In genomic region chr2:179662739-179663138, GRCm38 (mm10) we compare ENCODE assay signal across 9 mouse cellular contexts.
A peak's percentile ranks its signal among the peaks of the same experiment; 100 is the strongest.
DNase-seq lines count a peak whose midpoint lies in the region; ATAC-seq lines count a peak whose summit lies in the region.
"Had no signal": no experiment of that assay in that cellular context is flagged by ENCODE, and none has a peak within 500 bp of the region (broad histone marks: within the 10 kb centered on the region; RNA-seq: fewer than 3 reads in every experiment).

No protein-coding gene starts in this region.

- H3K27me3 ChIP-seq in lung, embryonic 16.5 days (ENCODE audit: control insufficient read depth, insufficient read depth, low read depth, low read length) = peaks cover 7% of the 10 kb centered on the region
- H3K27me3 ChIP-seq in forebrain, embryonic 14.5 days (replicated peaks; ENCODE audit: control insufficient read depth, insufficient read depth, low read length) = no peaks in the 10 kb centered on the region
- 0 out of 2 replicates have a peak, but pooled peaks cover 3% of the 10 kb centered on the region for H3K27me3 ChIP-seq in limb, embryonic 11.5 days (ENCODE audit: control insufficient read depth, insufficient read depth, low read length)
- no peaks in the 10 kb centered on the region for H3K27me3 ChIP-seq in stomach, embryonic 14.5 days (ENCODE audit: control insufficient read depth, insufficient read depth, low read length)

- peaks cover 8% of the 10 kb centered on the region; the same call in 1 of the 2 replicates for H3K4me1 ChIP-seq in lung, embryonic 16.5 days (replicated peaks; ENCODE audit: control insufficient read depth, insufficient read depth, low read length)
- H3K4me1 ChIP-seq in forebrain, embryonic 14.5 days (ENCODE audit: control insufficient read depth, insufficient read depth, low read length) = peaks cover 15% of the 10 kb centered on the region; the same call in 1 of the 2 replicates
- no peaks in the 10 kb centered on the region for H3K4me1 ChIP-seq in limb, embryonic 11.5 days (ENCODE audit: control insufficient read depth, insufficient read depth, low read length)
- H3K4me1 ChIP-seq in stomach, embryonic 14.5 days (ENCODE audit: control insufficient read depth, insufficient read depth, low read length) = peaks cover 6% of the 10 kb centered on the region; the same call in 1 of the 2 replicates

- WGBS in lung, embryonic 16.5 days = 6% methylated on average over 9 of the region's 9 CpGs
- WGBS in forebrain, embryonic 14.5 days = 16% methylated on average over 9 of the region's 9 CpGs
- WGBS in limb, embryonic 11.5 days = 9% methylated on average over 9 of the region's 9 CpGs
- WGBS in stomach, embryonic 14.5 days = 11% methylated on average over 9 of the region's 9 CpGs

- no peak overlapping the region for H3K27ac ChIP-seq in lung, embryonic 16.5 days (ENCODE audit: low read length)
- H3K27ac ChIP-seq in forebrain, embryonic 14.5 days (ENCODE audit: low read depth, low read length) = no peak overlapping the region
- H3K27ac ChIP-seq in limb, embryonic 11.5 days (replicated peaks; ENCODE audit: low read depth, low read length) = no peak overlapping the region
- no peak overlapping the region for H3K27ac ChIP-seq in stomach, embryonic 14.5 days (ENCODE audit: low read length)

- no peaks in the 10 kb centered on the region for H3K36me3 ChIP-seq in lung, embryonic 16.5 days (ENCODE audit: control insufficient read depth, insufficient read depth, low read length)
- no peaks in the 10 kb centered on the region for H3K36me3 ChIP-seq in forebrain, embryonic 14.5 days (ENCODE audit: control insufficient read depth, insufficient read depth, low read length)
- no peaks in the 10 kb centered on the region for H3K36me3 ChIP-seq in limb, embryonic 11.5 days (ENCODE audit: control insufficient read depth, insufficient read depth, low read length)
- H3K36me3 ChIP-seq in stomach, embryonic 14.5 days (ENCODE audit: control insufficient read depth, insufficient read depth, low read length) = no peaks in the 10 kb centered on the region

- ATAC-seq in lung, embryonic 16.5 days (ENCODE audit: low read depth) = no peak
- peak; percentile 40; the same call in 1 of the 2 replicates for ATAC-seq in forebrain, embryonic 14.5 days
- ATAC-seq in limb, embryonic 11.5 days (ENCODE audit: insufficient number of reproducible peaks, low FRiP score, low TSS enrichment, low read depth) = no peak
- no peak; the same call in 1 of the 2 replicates for ATAC-seq in stomach, embryonic 14.5 days (ENCODE audit: insufficient number of reproducible peaks, insufficient read depth, low FRiP score, low read depth)

- peak overlapping the region; percentile 48 for H3K4me2 ChIP-seq in lung, embryonic 16.5 days (ENCODE audit: low read depth, low read length)
- peak overlapping the region; percentile 33 for H3K4me2 ChIP-seq in forebrain, embryonic 14.5 days (ENCODE audit: low read length)
- H3K4me2 ChIP-seq in limb, embryonic 11.5 days (ENCODE audit: low read depth, severe bottlenecking) = peak overlapping the region; percentile 18; the same call in 1 of the 2 replicates
- H3K4me2 ChIP-seq in stomach, embryonic 14.5 days (replicated peaks; ENCODE audit: low read depth, low read length) = peak overlapping the region; percentile 40

- DNase-seq in lung, postnatal 14 days = no peak
- DNase-seq in forebrain, embryonic 14.5 days (ENCODE audit: low spot score) = peak; percentile 39
- no peak for DNase-seq in limb, embryonic 11.5 days (ENCODE audit: low spot score)
- DNase-seq in left cerebral cortex, adult 9 months (ENCODE audit: low spot score in 2 of 2) = no peak
- no peak for DNase-seq in right cerebral cortex, postnatal 36 days (ENCODE audit: low spot score in 2 of 2)
- DNase-seq: cerebellum, adult 9-10 months; right cerebral cortex, postnatal 4 days had no signal

- H3K9me3 ChIP-seq in lung, embryonic 16.5 days (ENCODE audit: control insufficient read depth, low read length) = no peaks in the 10 kb centered on the region
- no peaks in the 10 kb centered on the region for H3K9me3 ChIP-seq in forebrain, embryonic 14.5 days (replicated peaks; ENCODE audit: control insufficient read depth, low read length)
- no peaks in the 10 kb centered on the region for H3K9me3 ChIP-seq in limb, embryonic 11.5 days (ENCODE audit: control insufficient read depth, low read length)
- H3K9me3 ChIP-seq in stomach, embryonic 14.5 days (ENCODE audit: control insufficient read depth, low read depth, low read length) = no peaks in the 10 kb centered on the region

- H3K4me3 ChIP-seq in lung, embryonic 16.5 days (ENCODE audit: low read length) = peak overlapping the region; percentile 19; the same call in 1 of the 2 replicates
- H3K4me3 ChIP-seq in forebrain, embryonic 14.5 days (ENCODE audit: low read depth, low read length) = no peak overlapping the region
- no peak overlapping the region for H3K4me3 ChIP-seq in limb, embryonic 11.5 days (ENCODE audit: low read depth, low read length)
- H3K4me3 ChIP-seq in stomach, embryonic 14.5 days (ENCODE audit: low read depth, low read length) = peak overlapping the region; percentile 13; the same call in 1 of the 2 replicates

- H3K9ac ChIP-seq in lung, embryonic 16.5 days (ENCODE audit: low read length) = no peak overlapping the region
- no peak overlapping the region for H3K9ac ChIP-seq in forebrain, embryonic 14.5 days (ENCODE audit: low read length)
- no peak overlapping the region for H3K9ac ChIP-seq in limb, embryonic 11.5 days (ENCODE audit: low read length)
- H3K9ac ChIP-seq in stomach, embryonic 14.5 days (replicated peaks; ENCODE audit: low read depth, low read length) = no peak overlapping the region

Comparison
In these comparisons a context has a peak if more than half of its experiments do, and no peak if none do; other contexts are left out.
1. H3K4me3 ChIP-seq: peak in lung, embryonic 16.5 days (single experiment) and stomach, embryonic 14.5 days (single experiment); none in forebrain, embryonic 14.5 days (single experiment) and limb, embryonic 11.5 days (single experiment).
2. Peak in every context shown above with its lines, with median percentiles within 50 percentile points of each other: H3K4me2 ChIP-seq.